Mouse (Mus musculus) limb, embryonic 14.5 days (tissue): ENCODE data around the gene Atad1. TPM values are rescaled to one million over a fixed set of nuclear protein-coding genes. Genes with fewer than 3 reads are reported as not detected.
A peak's percentile ranks its signal among the peaks of the same experiment; 100 is the strongest.

Experiments used
- ATAC-seq: fragments of 200-750 bp; cut with Nextera tagmentation; 2 replicates; pipeline ENCODE4 v1.8.0; 2017; ENCODE audit warnings: low read depth, moderate number of reproducible peaks, moderate TSS enrichment; ENCODE audit not compliant: low FRiP score
- DNase-seq: peaks from one replicate; pipeline ENCODE4 v3.0.0-alpha.2; 2015; ENCODE audit warnings: low spot score
- H3K27ac ChIP-seq: fragments of 300-500 bp; sonication (generic); replicated peaks from 2 replicates; pipeline ENCODE4 v1.5.1; 2014; ENCODE audit warnings: low read depth, mild to moderate bottlenecking, low read length, moderate library complexity, mixed read lengths
- H3K27me3 ChIP-seq: fragments of 300-500 bp; sonication (generic); 2 replicates; pipeline ENCODE4 v1.6.1; 2014; ENCODE audit warnings: low read length, mixed read lengths; ENCODE audit not compliant: control insufficient read depth, insufficient read depth
- H3K36me3 ChIP-seq: fragments of 300-500 bp; sonication (generic); 2 replicates; pipeline ENCODE4 v1.6.1; 2014; ENCODE audit warnings: mild to moderate bottlenecking, low read length, moderate library complexity, mixed read lengths; ENCODE audit not compliant: control insufficient read depth, insufficient read depth
- H3K4me1 ChIP-seq: fragments of 300-500 bp; sonication (generic); 2 replicates; pipeline ENCODE4 v1.6.1; 2014; ENCODE audit warnings: antibody characterized with exemption, low read length, mixed read lengths; ENCODE audit not compliant: control insufficient read depth, insufficient read depth
- H3K4me2 ChIP-seq: fragments of 300-500 bp; sonication (generic); replicated peaks from 2 replicates; pipeline ENCODE4 v1.6.1; 2014; ENCODE audit warnings: low read depth, mild to moderate bottlenecking, low read length, moderate library complexity; ENCODE audit not compliant: severe bottlenecking
- H3K4me3 ChIP-seq: fragments of 300-500 bp; sonication (generic); replicated peaks from 2 replicates; pipeline ENCODE4 v1.5.1; 2014; ENCODE audit warnings: low read length
- H3K9ac ChIP-seq: fragments of 300-500 bp; sonication (generic); 2 replicates; pipeline ENCODE4 v1.6.1; 2014; ENCODE audit warnings: mild to moderate bottlenecking, low read depth, low read length, moderate library complexity; ENCODE audit not compliant: severe bottlenecking
- H3K9me3 ChIP-seq: fragments of 300-500 bp; sonication (generic); 2 replicates; pipeline ENCODE4 v1.6.1; 2016; ENCODE audit warnings: low read length; ENCODE audit not compliant: control insufficient read depth
- POLR2A ChIP-seq: fragments of 200-500 bp; IDR thresholded peaks from 2 replicates; pipeline ENCODE4 v1.8.0; 2012; ENCODE audit warnings: inconsistent platforms, mild to moderate bottlenecking, moderate library complexity, borderline replicate concordance; ENCODE audit not compliant: insufficient read depth, insufficient read length; ENCODE audit errors: extremely low read depth
- WGBS: fragments of 180-500 bp; shearing (Covaris S2); extraction: QIAGEN DNeasy Blood & Tissue Kit; methylation state at CpG from one replicate; pipeline ENCODE4 v1.1.7; 2014; 5-methylcytosine and 5-hydroxymethylcytosine counted together
- polyA plus RNA-seq, 2 experiments: library from polyadenylated mRNA; depleted of rRNA in 1 of 2; stranded (reverse) in 1 of 2; unstranded in 1 of 2; fragments of >200 nt; fragmentation: Nextera tagmentation in 1 of 2; extraction: Ambion mirVana in 1 of 2; gene quantifications; 2 replicates each; pipeline versions ENCODE4 v1.2.1 to v1.2.3; 2012 to 2014

Atad1 gene
- polyA plus RNA-seq, 2 experiments: 38.5 to 62.5 TPM

DNA sequence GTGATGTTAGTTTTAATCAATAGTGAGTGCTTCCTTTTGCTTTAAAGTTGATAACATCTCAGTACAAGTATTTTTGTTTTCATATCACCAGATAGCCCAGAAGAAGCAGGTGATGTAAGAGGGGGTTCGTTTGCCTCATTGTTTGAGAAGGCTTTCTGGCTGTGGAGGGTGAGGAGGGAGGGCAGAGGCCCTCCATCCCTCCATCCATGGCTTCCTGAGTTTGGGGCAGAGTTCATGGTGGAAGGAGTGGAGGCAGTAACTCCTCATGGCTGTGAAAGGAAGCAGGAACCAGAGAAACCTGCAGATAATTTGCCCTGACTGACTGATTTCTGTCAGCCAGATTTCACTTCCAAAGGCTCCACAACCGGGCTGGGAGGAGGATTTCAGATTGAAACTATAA, 38.8 kb upstream of the Atad1 start:
- no peak for TF ChIP-seq POLR2A
- no peak overlapping the region for H3K9ac ChIP-seq
- ATAC-seq (no peak), DNase-seq (no peak)
- H3K27ac ChIP-seq: no peak overlapping the region
- no peak overlapping the region for H3K4me3 ChIP-seq
- WGBS: 54% methylated on average over 2 of the region's 2 CpGs
- H3K9me3 ChIP-seq: no peaks in the 10 kb centered on the region
- no peak overlapping the region for H3K4me2 ChIP-seq
- H3K27me3 ChIP-seq: no peaks in the 10 kb centered on the region
- no peaks in the 10 kb centered on the region for H3K4me1 ChIP-seq
- H3K36me3 ChIP-seq: peaks cover 3% of the 10 kb centered on the region; the same call in 1 of the 2 replicates

DNA sequence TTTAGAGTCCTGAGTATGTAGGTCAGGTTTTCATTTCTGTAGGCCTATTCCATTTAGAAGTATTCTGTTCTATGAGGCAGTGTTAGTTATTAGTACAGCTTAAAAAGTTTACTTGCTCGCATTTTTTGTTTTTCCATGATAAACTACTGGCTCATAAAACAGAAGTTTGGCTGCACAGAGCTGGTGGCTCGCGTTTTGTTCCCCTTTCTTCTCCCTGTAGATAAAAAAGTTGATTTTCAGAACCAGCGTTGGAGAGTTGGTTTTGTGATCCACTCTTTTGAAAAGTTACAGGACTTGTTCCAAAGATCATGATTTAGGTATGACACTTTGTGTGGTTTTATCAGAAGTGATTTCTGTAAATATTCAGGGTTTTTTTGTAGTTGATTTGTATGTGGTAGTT, 22.9 kb upstream of the Atad1 start:
- H3K27me3 ChIP-seq: no peaks in the 10 kb centered on the region
- 72% methylated on average over 4 of the region's 4 CpGs for WGBS
- no peaks in the 10 kb centered on the region for H3K9me3 ChIP-seq
- DNase-seq (no peak), ATAC-seq (no peak)
- H3K36me3 ChIP-seq: peaks cover 12% of the 10 kb centered on the region
- H3K4me1 ChIP-seq: peaks cover 21% of the 10 kb centered on the region
- H3K27ac ChIP-seq: no peak overlapping the region
- no peak overlapping the region for H3K9ac ChIP-seq
- no peak for TF ChIP-seq POLR2A
- H3K4me2 ChIP-seq: no peak overlapping the region
- H3K4me3 ChIP-seq: no peak overlapping the region

DNA sequence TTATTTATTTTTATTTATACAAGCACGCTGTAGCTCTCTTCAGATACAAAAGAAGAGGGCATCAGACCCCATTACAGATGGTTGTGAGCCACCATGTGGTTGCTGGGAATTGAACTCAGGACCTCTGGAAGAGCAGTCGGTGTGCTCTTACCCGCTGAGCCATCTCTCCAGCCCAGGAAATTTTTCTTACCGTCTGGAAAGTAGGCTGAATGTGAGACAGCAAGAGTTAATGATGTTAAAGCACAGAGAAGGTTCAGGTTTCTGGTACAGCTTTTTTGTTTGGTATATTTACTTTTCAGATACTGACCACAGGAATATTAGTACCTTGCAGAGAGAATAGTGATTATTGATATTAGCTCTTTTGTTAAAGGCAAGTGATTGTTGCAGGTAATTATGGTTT, 21.6 kb upstream of the Atad1 start:
- H3K36me3 ChIP-seq: peaks cover 10% of the 10 kb centered on the region
- H3K9ac ChIP-seq: no peak overlapping the region
- no peak for TF ChIP-seq POLR2A
- ATAC-seq: no peak
- H3K4me1 ChIP-seq: peaks cover 21% of the 10 kb centered on the region
- WGBS: 70% methylated on average over 4 of the region's 4 CpGs
- no peak for DNase-seq
- H3K27me3 ChIP-seq: no peaks in the 10 kb centered on the region
- H3K4me3 ChIP-seq: no peak overlapping the region; the same call in 1 of the 2 replicates
- H3K27ac ChIP-seq: no peak overlapping the region
- peak overlapping the region; percentile 81 for H3K4me2 ChIP-seq
- no peaks in the 10 kb centered on the region for H3K9me3 ChIP-seq

DNA sequence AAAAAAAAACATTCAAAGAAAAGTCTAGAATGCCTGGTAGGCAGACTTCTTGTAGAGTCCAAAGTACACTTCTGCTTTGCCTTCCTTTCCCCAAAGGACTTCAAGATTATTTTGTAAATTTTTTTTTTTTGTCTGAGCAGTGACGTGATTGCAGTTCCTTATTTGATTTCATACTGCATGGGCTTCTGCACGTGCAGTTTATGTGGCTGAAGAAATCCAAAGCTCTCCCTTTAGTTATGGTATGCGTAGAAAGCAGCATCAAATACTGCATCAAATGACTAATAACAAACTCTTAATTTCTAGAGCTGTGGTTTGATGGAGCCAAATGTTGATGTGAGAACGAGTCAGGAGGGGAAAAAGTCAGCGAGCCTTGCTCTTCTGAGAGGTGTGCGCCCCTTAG, 20.9 kb upstream of the Atad1 start:
- H3K4me1 ChIP-seq: peaks cover 22% of the 10 kb centered on the region
- peak overlapping the region; percentile 81 for H3K4me2 ChIP-seq
- WGBS: 37% methylated on average over 6 of the region's 6 CpGs
- peak overlapping the region; percentile 97 for H3K4me3 ChIP-seq
- ATAC-seq: no peak
- DNase-seq: no peak
- H3K9ac ChIP-seq: no peak overlapping the region
- no peaks in the 10 kb centered on the region for H3K9me3 ChIP-seq
- H3K27me3 ChIP-seq: no peaks in the 10 kb centered on the region
- no peak overlapping the region for H3K27ac ChIP-seq
- peaks cover 6% of the 10 kb centered on the region; the same call in 1 of the 2 replicates for H3K36me3 ChIP-seq
- TF ChIP-seq POLR2A: no peak

DNA sequence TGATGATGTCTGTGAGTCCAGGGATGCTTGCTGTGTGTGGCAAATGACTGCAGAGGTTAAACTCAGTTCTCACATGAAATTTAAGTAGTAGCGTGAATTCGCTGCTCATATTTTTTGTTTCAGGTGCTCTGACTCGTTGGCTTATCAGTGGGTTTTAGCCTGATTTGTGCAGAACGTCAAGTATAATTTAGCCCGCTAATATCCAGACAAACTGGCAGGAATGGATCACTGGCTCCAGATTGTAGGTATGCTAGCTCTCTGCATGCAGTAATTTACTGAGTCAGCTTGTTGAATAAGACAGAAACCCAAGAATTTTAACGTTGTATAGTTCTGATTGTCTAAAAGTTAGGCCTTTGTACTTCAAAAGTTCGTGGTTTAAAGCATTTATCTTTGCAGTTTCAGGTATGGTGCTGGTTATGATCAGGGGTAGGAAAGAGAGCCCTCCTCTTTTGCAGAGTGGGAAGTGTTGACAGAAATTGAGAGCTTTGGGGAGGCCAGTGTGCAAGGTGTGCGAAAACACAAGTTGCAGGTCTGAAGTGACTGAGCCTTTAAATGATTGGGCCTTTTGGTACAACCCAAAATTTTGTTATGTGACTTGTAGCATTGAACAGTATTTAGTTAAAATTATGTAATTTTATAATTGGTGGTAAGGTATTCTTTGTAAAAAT, 19.9 kb upstream of the Atad1 start:
- Histone ChIP-seq H3K36me3 (peaks cover 6% of the 10 kb centered on the region; the same call in 1 of the 2 replicates), H3K4me1 (peaks cover 29% of the 10 kb centered on the region), H3K9ac (peak overlapping the region; percentile 97), H3K27me3 (0 out of 2 replicates have a peak, but pooled peaks cover 7% of the 10 kb centered on the region), H3K4me2 (peak overlapping the region; percentile 81), H3K4me3 (peak overlapping the region; percentile 97), H3K9me3 (no peaks in the 10 kb centered on the region), H3K27ac (no peak overlapping the region)
- no peak for TF ChIP-seq POLR2A
- WGBS: 4% methylated on average over 8 of the region's 8 CpGs
- ATAC-seq (no peak), DNase-seq (no peak)
